Mouse (Mus musculus): ENCODE data around the gene Cd3e.

DNA sequence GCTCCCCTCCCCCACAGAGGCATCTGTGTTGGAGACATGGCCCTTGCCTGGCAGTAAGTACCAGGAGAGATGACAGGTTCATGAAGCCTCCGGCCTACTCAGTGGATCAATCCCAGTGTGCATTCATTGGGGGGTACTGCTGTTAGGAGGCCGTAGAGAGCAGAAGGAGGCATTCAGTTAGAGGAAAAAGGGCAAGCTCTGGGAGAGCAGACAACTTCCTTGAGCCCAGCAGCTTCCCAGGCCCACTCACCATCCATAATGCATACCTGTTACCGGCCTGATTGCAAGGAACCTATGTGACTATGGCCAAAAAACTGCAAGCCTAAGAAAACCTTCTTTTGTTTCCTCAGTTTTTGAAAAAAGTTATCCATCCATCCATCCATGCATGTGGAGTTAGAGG lies 25.1 kb upstream of the Cd3e start:
- TF ChIP-seq CTCF (IDR thresholded peaks at IDR 0.05; ENCODE audit: low read depth) (no peak), EP300 (IDR thresholded peaks at IDR 0.05; ENCODE audit: low read depth) (no peak)
